Mouse (Mus musculus) cortical plate, adult 2 months (tissue): ENCODE results near the gene Plp2.

ENCODE experiments used
- CTCF ChIP-seq: fragments of 200-500 bp; IDR thresholded peaks from 2 replicates; pipeline ENCODE4 v1.5.1; 2011; ENCODE audit warnings: mild to moderate bottlenecking, control low read depth, low read length; ENCODE audit not compliant: insufficient read depth; ENCODE audit errors: extremely low read depth
- POLR2A ChIP-seq: fragments of 200-500 bp; IDR thresholded peaks from 2 replicates; pipeline ENCODE4 v1.6.1; 2011; ENCODE audit warnings: mild to moderate bottlenecking, low read length, control low read depth; ENCODE audit not compliant: insufficient read depth; ENCODE audit errors: extremely low read depth

DNA sequence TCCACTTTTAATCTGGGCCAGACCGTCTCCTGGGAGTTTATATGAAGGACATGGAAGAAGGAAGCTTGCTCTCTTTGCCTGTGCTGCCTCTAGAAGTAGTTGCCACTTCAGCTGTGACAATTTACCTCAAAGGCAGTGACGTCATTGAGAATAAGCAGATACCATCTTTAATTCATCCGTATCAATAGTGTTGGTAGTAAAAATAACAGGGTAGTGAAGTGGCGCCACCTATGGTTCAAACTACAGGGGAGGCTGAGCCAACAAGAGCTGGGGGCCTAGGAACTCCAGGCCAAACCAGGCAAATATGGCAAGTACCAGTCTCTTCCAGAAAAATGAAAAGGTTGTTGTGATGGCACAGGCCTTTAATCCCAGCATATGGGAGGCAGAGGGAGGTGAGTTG is 21.7 kb upstream of the Plp2 start:
- TF ChIP-seq CTCF: peak; percentile 24; the same call in 1 of the 2 replicates
- TF ChIP-seq POLR2A: no peak
